Mouse (Mus musculus) stomach, postnatal 0 days (tissue): ENCODE results near the gene Trp53rkb. TPM values are rescaled to one million over a fixed set of nuclear protein-coding genes. Genes with fewer than 3 reads are reported as not detected.

Experiments used
- ATAC-seq: fragments of 200-750 bp; cut with Nextera tagmentation; 2 replicates; pipeline ENCODE4 v1.8.0; 2017; ENCODE audit not compliant: low FRiP score, low TSS enrichment
- DNase-seq: peaks from one replicate; pipeline ENCODE4 v3.0.0-alpha.2; 2016; ENCODE audit warnings: low spot score
- H3K27ac ChIP-seq: fragments of 300-500 bp; sonication (generic); replicated peaks from 2 replicates; pipeline ENCODE4 v1.5.1; 2014; ENCODE audit warnings: mild to moderate bottlenecking, control low read depth
- H3K27me3 ChIP-seq: fragments of 300-500 bp; sonication (generic); 2 replicates; pipeline ENCODE4 v1.6.1; 2014; ENCODE audit warnings: low read length; ENCODE audit not compliant: control insufficient read depth, insufficient read depth
- H3K36me3 ChIP-seq: fragments of 300-500 bp; sonication (generic); 2 replicates; pipeline ENCODE4 v1.6.1; 2014; ENCODE audit warnings: low read length, mixed read lengths; ENCODE audit not compliant: control insufficient read depth, insufficient read depth
- H3K4me1 ChIP-seq: fragments of 300-500 bp; sonication (generic); replicated peaks from 2 replicates; pipeline ENCODE4 v1.6.1; 2014; ENCODE audit warnings: antibody characterized with exemption; ENCODE audit not compliant: control insufficient read depth, insufficient read depth
- H3K4me2 ChIP-seq: fragments of 300-500 bp; sonication (generic); replicated peaks from 2 replicates; pipeline ENCODE4 v1.6.1; 2014; ENCODE audit warnings: low read depth, mild to moderate bottlenecking, control low read depth, moderate library complexity
- H3K4me3 ChIP-seq: fragments of 300-500 bp; sonication (generic); 2 replicates; pipeline ENCODE4 v1.5.1; 2014; ENCODE audit warnings: low read depth, low read length, control low read depth
- H3K9ac ChIP-seq: fragments of 300-500 bp; sonication (generic); 2 replicates; pipeline ENCODE4 v1.6.1; 2014; ENCODE audit warnings: mild to moderate bottlenecking, low read length, control low read depth, mixed read lengths
- H3K9me3 ChIP-seq: fragments of 300-500 bp; sonication (generic); 2 replicates; pipeline ENCODE4 v1.6.1; 2016; ENCODE audit warnings: low read length; ENCODE audit not compliant: control insufficient read depth
- CTCF ChIP-seq: IDR thresholded peaks from 2 replicates; pipeline ENCODE4 v1.5.1; 2016; ENCODE audit warnings: antibody characterized with exemption, low read depth, mild to moderate bottlenecking, moderate library complexity
- EP300 ChIP-seq: optimal IDR thresholded peaks from 2 replicates; pipeline ENCODE3; 2016; ENCODE audit warnings: antibody characterized with exemption
- WGBS: fragments of 180-500 bp; shearing (Covaris S2); extraction: QIAGEN DNeasy Blood & Tissue Kit; methylation state at CpG from one replicate; pipeline ENCODE4 v1.1.7; 2014; 5-methylcytosine and 5-hydroxymethylcytosine counted together
- polyA plus RNA-seq: library from polyadenylated mRNA; unstranded; fragments of >200 nt; fragmentation: Nextera tagmentation; extraction: Ambion mirVana; gene quantifications from 2 replicates; pipeline ENCODE4 v1.2.1, GENCODE M21; 2015

The Trp53rkb gene
- polyA plus RNA-seq, 1 experiment from 2014 or later, result 3.8 TPM

DNA sequence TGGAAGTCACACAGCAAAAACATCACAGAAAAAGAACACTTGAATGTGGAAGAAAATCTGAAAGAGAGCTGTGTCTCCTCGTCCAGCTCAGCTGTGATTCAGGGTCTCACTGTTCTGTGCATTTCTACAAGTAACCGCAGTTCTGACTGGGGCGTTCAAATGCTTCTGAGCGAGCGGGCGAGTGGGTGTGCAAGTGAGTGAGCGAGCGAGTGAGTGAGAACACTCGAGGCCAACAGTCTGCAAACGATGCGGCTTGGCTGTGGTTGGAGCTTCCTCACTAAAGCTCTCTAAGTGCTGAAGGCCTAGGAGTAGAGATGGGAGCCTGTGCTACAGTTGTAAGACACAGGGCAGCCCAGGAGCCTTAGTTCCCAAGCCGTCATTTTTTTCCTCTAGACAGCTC is 36.0 kb downstream of the Trp53rkb start:
- DNase-seq, result no peak
- no peak for TF ChIP-seq EP300
- no peak for TF ChIP-seq CTCF
- Histone ChIP-seq H3K4me2 (no peak overlapping the region), H3K9ac (no peak overlapping the region), H3K4me3 (no peak overlapping the region), H3K27me3 (no peaks in the 10 kb centered on the region), H3K4me1 (no peaks in the 10 kb centered on the region), H3K36me3 (no peaks in the 10 kb centered on the region), H3K9me3 (no peaks in the 10 kb centered on the region), H3K27ac (no peak overlapping the region)
- no peak for ATAC-seq
- WGBS, result 90% methylated on average over 12 of the region's 12 CpGs

GRCm38 (mm10) chr2:166830350-166830749 is 38.0 kb downstream of the Trp53rkb start:
- Histone ChIP-seq H3K27me3 (no peaks in the 10 kb centered on the region), H3K9me3 (no peaks in the 10 kb centered on the region), H3K27ac (0 out of 2 replicates have a peak overlapping the region, but pooled peaks have one; percentile 31), H3K9ac (no peak overlapping the region), H3K36me3 (peaks cover 4% of the 10 kb centered on the region; the same call in 1 of the 2 replicates), H3K4me1 (no peaks in the 10 kb centered on the region), H3K4me2 (no peak overlapping the region), H3K4me3 (no peak overlapping the region)
- 54% methylated on average over 5 of the region's 5 CpGs for WGBS
- ATAC-seq (peak; percentile 76), DNase-seq (peak; percentile 68)
- TF ChIP-seq EP300, result no peak
- TF ChIP-seq CTCF, result no peak

GRCm38 (mm10) chr2:166834091-166834490 is 41.8 kb downstream of the Trp53rkb start:
- H3K4me3 ChIP-seq, result no peak overlapping the region

GRCm38 (mm10) chr2:166834796-166835195 is 42.5 kb downstream of the Trp53rkb start:
- TF ChIP-seq CTCF (no peak), EP300 (no peak)
- 94% methylated on average over 4 of the region's 4 CpGs for WGBS
- no peaks in the 10 kb centered on the region for H3K9me3 ChIP-seq
- ATAC-seq (no peak), DNase-seq (no peak)
- peaks cover 18% of the 10 kb centered on the region for H3K36me3 ChIP-seq
- H3K27ac ChIP-seq, result no peak overlapping the region
- H3K27me3 ChIP-seq, result no peaks in the 10 kb centered on the region
- H3K4me1 ChIP-seq, result no peaks in the 10 kb centered on the region
- H3K4me2 ChIP-seq, result no peak overlapping the region
- H3K9ac ChIP-seq, result no peak overlapping the region
- no peak overlapping the region for H3K4me3 ChIP-seq

More at GRCm38 (mm10) chr2:166834091-166834490, 41.8 kb downstream of the Trp53rkb start:
- no peak for DNase-seq
- H3K4me2 ChIP-seq, result no peak overlapping the region
- no peaks in the 10 kb centered on the region for H3K4me1 ChIP-seq
- H3K27ac ChIP-seq, result no peak overlapping the region
- no peak overlapping the region for H3K9ac ChIP-seq
- H3K9me3 ChIP-seq, result no peaks in the 10 kb centered on the region
- WGBS, result 99% methylated on average over 2 of the region's 2 CpGs
- ATAC-seq, result no peak
- TF ChIP-seq CTCF (no peak), EP300 (no peak)
- H3K36me3 ChIP-seq, result peaks cover 18% of the 10 kb centered on the region
- H3K27me3 ChIP-seq, result no peaks in the 10 kb centered on the region

DNA sequence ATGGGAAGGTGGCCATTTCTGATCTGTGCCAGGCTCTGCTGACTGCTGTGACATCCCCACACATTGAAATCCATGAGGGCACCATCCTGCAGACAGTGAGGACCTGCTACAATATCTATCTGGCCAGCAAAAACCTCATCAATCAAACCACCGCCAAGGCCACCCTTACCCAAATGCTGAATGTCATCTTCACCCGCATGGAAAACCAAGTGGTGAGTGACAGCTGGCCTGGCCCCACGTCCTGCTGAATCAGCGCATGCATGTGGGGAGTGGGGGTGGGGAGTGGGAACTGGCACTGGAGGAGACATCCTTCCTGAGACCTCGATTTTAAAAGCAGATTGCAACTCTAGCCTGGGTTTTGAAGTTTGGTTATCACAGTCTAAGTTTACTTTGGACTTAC is 43.2 kb downstream of the Trp53rkb start:
- no peak overlapping the region for H3K9ac ChIP-seq
- no peak for DNase-seq
- TF ChIP-seq CTCF (no peak), EP300 (no peak)
- H3K27me3 ChIP-seq, result no peaks in the 10 kb centered on the region
- H3K4me3 ChIP-seq, result no peak overlapping the region
- 68% methylated on average over 5 of the region's 5 CpGs for WGBS
- H3K9me3 ChIP-seq, result no peaks in the 10 kb centered on the region
- no peak for ATAC-seq
- H3K4me2 ChIP-seq, result no peak overlapping the region
- H3K36me3 ChIP-seq, result peaks cover 18% of the 10 kb centered on the region
- H3K27ac ChIP-seq, result no peak overlapping the region
- no peaks in the 10 kb centered on the region for H3K4me1 ChIP-seq

DNA sequence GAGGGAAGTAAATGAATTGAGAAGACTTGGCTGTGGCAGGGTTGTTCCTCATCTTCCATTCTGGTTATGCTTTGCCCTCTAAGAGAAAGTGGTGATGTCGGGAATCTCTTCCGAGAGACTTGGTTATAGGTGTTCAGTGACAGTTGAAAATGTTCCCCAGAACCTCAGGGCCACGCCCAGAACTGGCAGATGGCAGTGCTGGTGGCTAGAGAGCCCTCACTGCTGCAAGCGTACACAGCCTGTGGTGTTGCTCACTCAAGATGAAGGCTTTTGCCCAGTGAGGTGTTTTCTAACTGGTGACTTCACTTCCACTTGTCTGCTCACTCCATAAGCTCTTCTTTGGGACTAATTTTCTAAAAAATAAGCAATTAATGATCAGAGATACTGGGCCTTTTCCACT is 49.5 kb downstream of the Trp53rkb start:
- DNase-seq (no peak), ATAC-seq (no peak)
- Histone ChIP-seq H3K9me3 (no peaks in the 10 kb centered on the region), H3K27ac (no peak overlapping the region), H3K4me2 (no peak overlapping the region), H3K4me3 (no peak overlapping the region), H3K27me3 (no peaks in the 10 kb centered on the region), H3K4me1 (no peaks in the 10 kb centered on the region), H3K9ac (no peak overlapping the region), H3K36me3 (peaks cover 2% of the 10 kb centered on the region)
- WGBS, result 86% methylated on average over 4 of the region's 4 CpGs
- TF ChIP-seq EP300 (no peak), CTCF (no peak)

Other genes with a start within 250 kb of the Trp53rkb start
- 12.0 and 12.8 TPM in 2 replicates for gene Prex1, start 78.7 kb upstream of the Trp53rkb start, polyA plus RNA-seq
- 3.1 and 3.9 TPM in 2 replicates for gene Arfgef2, start 13.1 kb downstream of the Trp53rkb start, polyA plus RNA-seq
- gene Cse1l, start 113.5 kb downstream of the Trp53rkb start, polyA plus RNA-seq, result 29.1 and 29.3 TPM in 2 replicates
- 34.9 and 35.0 TPM in 2 replicates for gene Stau1, start 203.8 kb downstream of the Trp53rkb start, polyA plus RNA-seq
- gene Ddx27, start 222.7 kb downstream of the Trp53rkb start, polyA plus RNA-seq, result 21.8 and 22.0 TPM in 2 replicates